Mouse (Mus musculus) hindbrain, embryonic 14.5 days (tissue): Measurements from ENCODE around the gene Atg16l2. TPM values are rescaled to one million over a fixed set of nuclear protein-coding genes. Genes with fewer than 3 reads are reported as not detected.

ENCODE experiments used
- ATAC-seq: fragments of 200-750 bp; cut with Nextera tagmentation; 2 replicates; pipeline ENCODE4 v1.8.0; 2017; ENCODE audit warnings: moderate number of reproducible peaks, mild to moderate bottlenecking, moderate TSS enrichment, moderate library complexity; ENCODE audit not compliant: low FRiP score
- DNase-seq: peaks from one replicate; pipeline ENCODE4 v3.0.0-alpha.2; 2015; ENCODE audit warnings: low spot score
- H3K27ac ChIP-seq: fragments of 300-500 bp; sonication (generic); 2 replicates; pipeline ENCODE4 v1.5.1; 2014; ENCODE audit warnings: mild to moderate bottlenecking, moderate library complexity
- H3K27me3 ChIP-seq: fragments of 300-500 bp; sonication (generic); 2 replicates; pipeline ENCODE4 v1.6.1; 2014; ENCODE audit warnings: mild to moderate bottlenecking, low read length, mixed read lengths; ENCODE audit not compliant: control insufficient read depth, insufficient read depth
- H3K36me3 ChIP-seq: fragments of 300-500 bp; sonication (generic); replicated peaks from 2 replicates; pipeline ENCODE4 v1.6.1; 2014; ENCODE audit not compliant: control insufficient read depth, insufficient read depth
- H3K4me1 ChIP-seq: fragments of 300-500 bp; sonication (generic); replicated peaks from 2 replicates; pipeline ENCODE4 v1.6.1; 2014; ENCODE audit warnings: antibody characterized with exemption, low read length, mixed read lengths; ENCODE audit not compliant: control insufficient read depth, insufficient read depth
- H3K4me2 ChIP-seq: fragments of 300-500 bp; sonication (generic); replicated peaks from 2 replicates; pipeline ENCODE4 v1.6.1; 2014; ENCODE audit warnings: mild to moderate bottlenecking, moderate library complexity
- H3K4me3 ChIP-seq: fragments of 300-500 bp; sonication (generic); replicated peaks from 2 replicates; pipeline ENCODE4 v1.5.1; 2014; ENCODE audit warnings: mild to moderate bottlenecking, low read length
- H3K9ac ChIP-seq: fragments of 300-500 bp; sonication (generic); 2 replicates; pipeline ENCODE4 v1.6.1; 2014
- H3K9me3 ChIP-seq: fragments of 300-500 bp; sonication (generic); 2 replicates; pipeline ENCODE4 v1.6.1; 2016; ENCODE audit warnings: low read length; ENCODE audit not compliant: control insufficient read depth
- WGBS: fragments of 180-500 bp; shearing (Covaris S2); extraction: QIAGEN DNeasy Blood & Tissue Kit; methylation state at CpG from one replicate; pipeline ENCODE4 v1.1.7; 2014; 5-methylcytosine and 5-hydroxymethylcytosine counted together
- polyA plus RNA-seq: library from polyadenylated mRNA; unstranded; fragments of >200 nt; fragmentation: Nextera tagmentation; extraction: Ambion mirVana; gene quantifications from 2 replicates; pipeline ENCODE4 v1.2.1, GENCODE M21; 2014

The Atg16l2 gene
- polyA plus RNA-seq, 1 experiment from 2014 or later, result 19.3 TPM

GRCm38 (mm10) chr7:101231458-101231857, 70.6 kb downstream of the Atg16l2 start:
- Histone ChIP-seq H3K9me3 (no peaks in the 10 kb centered on the region), H3K36me3 (no peaks in the 10 kb centered on the region; the same call in 1 of the 2 replicates), H3K27me3 (no peaks in the 10 kb centered on the region), H3K4me3 (no peak overlapping the region), H3K4me1 (0 out of 2 replicates have a peak, but pooled peaks cover 1% of the 10 kb centered on the region), H3K4me2 (no peak overlapping the region), H3K27ac (no peak overlapping the region), H3K9ac (no peak overlapping the region)
- 39% methylated on average over 2 of the region's 2 CpGs for WGBS
- no peak for ATAC-seq
- DNase-seq, result peak; percentile 83

- H3K4me1 ChIP-seq, result no peaks in the 10 kb centered on the region
- ATAC-seq (no peak), DNase-seq (no peak)
- H3K9me3 ChIP-seq, result no peaks in the 10 kb centered on the region
- H3K36me3 ChIP-seq, result no peaks in the 10 kb centered on the region; the same call in 1 of the 2 replicates
- H3K9ac ChIP-seq, result no peak overlapping the region
- H3K27ac ChIP-seq, result no peak overlapping the region
- no peak overlapping the region for H3K4me2 ChIP-seq
- no peaks in the 10 kb centered on the region for H3K27me3 ChIP-seq
- 82% methylated on average over 1 of the region's 1 CpGs for WGBS
- H3K4me3 ChIP-seq, result no peak overlapping the region
Measured at GRCm38 (mm10) chr7:101229336-101229735, 72.7 kb downstream of the Atg16l2 start.

GRCm38 (mm10) chr7:101223501-101223900, 78.5 kb downstream of the Atg16l2 start:
- Histone ChIP-seq H3K27me3 (no peaks in the 10 kb centered on the region), H3K27ac (no peak overlapping the region), H3K36me3 (no peaks in the 10 kb centered on the region), H3K9me3 (no peaks in the 10 kb centered on the region), H3K4me2 (no peak overlapping the region), H3K9ac (no peak overlapping the region), H3K4me1 (no peaks in the 10 kb centered on the region), H3K4me3 (no peak overlapping the region)
- WGBS, result 94% methylated on average over 2 of the region's 2 CpGs
- ATAC-seq, result no peak
- no peak for DNase-seq

- H3K27me3 ChIP-seq, result no peaks in the 10 kb centered on the region
- no peaks in the 10 kb centered on the region for H3K9me3 ChIP-seq
- no peaks in the 10 kb centered on the region for H3K4me1 ChIP-seq
- no peak overlapping the region for H3K4me3 ChIP-seq
- H3K4me2 ChIP-seq, result no peak overlapping the region
- DNase-seq (no peak), ATAC-seq (no peak)
- H3K36me3 ChIP-seq, result no peaks in the 10 kb centered on the region
- 70% methylated on average over 2 of the region's 2 CpGs for WGBS
- no peak overlapping the region for H3K27ac ChIP-seq
- H3K9ac ChIP-seq, result no peak overlapping the region
Measured at GRCm38 (mm10) chr7:101216724-101217123, 85.3 kb downstream of the Atg16l2 start.

GRCm38 (mm10) chr7:101213515-101214263, 88.4 kb downstream of the Atg16l2 start:
- no peak for DNase-seq
- no peaks in the 10 kb centered on the region for H3K4me1 ChIP-seq
- H3K27me3 ChIP-seq, result no peaks in the 10 kb centered on the region
- no peak overlapping the region for H3K27ac ChIP-seq
- no peaks in the 10 kb centered on the region for H3K36me3 ChIP-seq
- no peak overlapping the region for H3K4me2 ChIP-seq
- H3K9ac ChIP-seq, result no peak overlapping the region
- no peak overlapping the region for H3K4me3 ChIP-seq
- ATAC-seq, result no peak
- WGBS, result 78% methylated on average over 3 of the region's 3 CpGs
- no peaks in the 10 kb centered on the region for H3K9me3 ChIP-seq

Other genes with a start within 250 kb of the Atg16l2 start
- gene Fchsd2, start 209.4 kb downstream of the Atg16l2 start, polyA plus RNA-seq, result 48.2 and 51.5 TPM in 2 replicates
- gene Stard10, start 14.8 kb upstream of the Atg16l2 start, polyA plus RNA-seq, result 12.7 and 14.3 TPM in 2 replicates
- 11.3 and 11.5 TPM in 2 replicates for gene Arap1, start 45.8 kb upstream of the Atg16l2 start, polyA plus RNA-seq
- 1.3 TPM in 1 of 2 replicates, not detected in the other for gene Gm45837, start 108.6 kb upstream of the Atg16l2 start, polyA plus RNA-seq
- gene Pde2a, start 119.4 kb upstream of the Atg16l2 start, polyA plus RNA-seq, result 25.9 and 26.6 TPM in 2 replicates